Comparison of ENCODE assay signal across 15 mouse cellular contexts in the genomic region with DNA sequence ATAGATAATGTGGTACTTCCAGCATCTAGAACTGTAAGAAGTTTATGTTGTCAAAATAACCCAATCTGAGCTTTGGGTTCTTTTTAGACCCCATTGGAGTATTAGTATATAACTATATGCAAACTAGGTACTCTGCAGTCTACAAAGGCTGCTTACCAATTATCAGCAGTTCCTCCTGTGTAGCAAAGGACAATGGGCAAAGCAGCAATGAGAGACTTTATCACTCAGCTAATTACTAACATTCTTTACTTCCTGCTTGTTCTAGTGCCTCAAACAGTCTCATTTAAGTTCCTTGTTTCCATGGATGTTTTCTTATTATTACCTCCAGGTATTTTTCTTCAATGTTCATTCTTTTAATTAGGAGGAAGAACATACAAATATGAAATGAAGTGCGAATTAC.
"Had no signal": no experiment of that assay in that cellular context is flagged by ENCODE, and none has a peak within 500 bp of the region (broad histone marks: within the 10 kb centered on the region; RNA-seq: fewer than 3 reads in every experiment).

No protein-coding gene starts in this region.

- H3K36me3 ChIP-seq: neural tube, embryonic 13.5 days; neural tube, embryonic 15.5 days; stomach, embryonic 15.5 days had no signal

- H3K27ac ChIP-seq: neural tube, embryonic 13.5 days; neural tube, embryonic 15.5 days had no signal

- H3K4me3 ChIP-seq: neural tube, embryonic 13.5 days; neural tube, embryonic 15.5 days; stomach, embryonic 15.5 days had no signal

- H3K4me1 ChIP-seq: neural tube, embryonic 15.5 days; stomach, embryonic 15.5 days had no signal

- DNase-seq: retina, postnatal 1 day; right cerebral cortex, adult 18-20 months; right cerebral cortex, postnatal 14 days; right cerebral cortex, postnatal 25 days; right cerebral cortex, postnatal 4 days; spleen, adult 18-20 months; thymus, adult 18-20 months; thymus, adult 2 months; thymus, postnatal 14 days; thymus, postnatal 25 days; thymus, postnatal 36 days; thymus, postnatal 4 days had no signal

- H3K9ac ChIP-seq: neural tube, embryonic 13.5 days; neural tube, embryonic 15.5 days; stomach, embryonic 15.5 days had no signal

- H3K27me3 ChIP-seq: neural tube, embryonic 13.5 days; neural tube, embryonic 15.5 days; stomach, embryonic 15.5 days had no signal

- H3K4me2 ChIP-seq: neural tube, embryonic 13.5 days; neural tube, embryonic 15.5 days; stomach, embryonic 15.5 days had no signal

- H3K9me3 ChIP-seq: neural tube, embryonic 13.5 days; neural tube, embryonic 15.5 days; stomach, embryonic 15.5 days had no signal
